Mouse (Mus musculus) left cerebral cortex, postnatal 25 days (tissue): ENCODE measurements at regions not wholly inside any gene's neighbourhood (a gene's known extent, or its start where the extent isn't known, plus 50 kb on each side); places are given as distances from the start of the nearest gene placed in this dataset.
"Not testable (repeated sequence)": the region's sequence is repeated elsewhere in the genome, so short reads cannot be mapped to it uniquely, and the experiment has no call there.

Source experiments
- DNase-seq, 2 experiments: peaks; one replicate each; pipeline ENCODE4 v3.0.0; 2022; ENCODE audit warnings: low spot score in 2 of 2, mixed read lengths in 1 of 2
- intact Hi-C: fragments of 180-260 bp; cut with DNase I; formaldehyde crosslinking; loops from one replicate; pipeline ENCODE4 v1.15.1; 2025

DNA sequence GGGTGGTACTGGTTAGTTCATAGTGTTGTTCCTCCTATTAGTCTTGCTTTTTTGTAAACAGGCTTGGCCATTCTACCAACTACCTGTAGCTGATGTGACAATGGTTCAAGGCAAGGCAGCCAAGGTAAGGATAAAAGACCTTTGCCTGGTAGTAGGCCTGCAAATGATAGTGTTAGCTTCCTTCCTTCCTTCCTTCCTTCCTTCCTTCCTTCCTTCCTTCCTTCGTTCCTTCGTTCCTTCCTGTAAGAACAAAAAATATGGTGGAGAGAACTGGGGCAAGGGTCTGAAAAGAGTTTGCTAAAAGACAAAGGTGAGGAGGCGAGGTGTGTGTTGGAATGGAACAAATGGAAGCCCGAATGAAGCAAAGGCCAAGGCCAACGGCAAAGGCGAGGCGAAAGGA lies 84.8 kb upstream of the Ezh2 start:
- intact Hi-C loops, DNase-seq: not testable (repeated sequence)

DNA sequence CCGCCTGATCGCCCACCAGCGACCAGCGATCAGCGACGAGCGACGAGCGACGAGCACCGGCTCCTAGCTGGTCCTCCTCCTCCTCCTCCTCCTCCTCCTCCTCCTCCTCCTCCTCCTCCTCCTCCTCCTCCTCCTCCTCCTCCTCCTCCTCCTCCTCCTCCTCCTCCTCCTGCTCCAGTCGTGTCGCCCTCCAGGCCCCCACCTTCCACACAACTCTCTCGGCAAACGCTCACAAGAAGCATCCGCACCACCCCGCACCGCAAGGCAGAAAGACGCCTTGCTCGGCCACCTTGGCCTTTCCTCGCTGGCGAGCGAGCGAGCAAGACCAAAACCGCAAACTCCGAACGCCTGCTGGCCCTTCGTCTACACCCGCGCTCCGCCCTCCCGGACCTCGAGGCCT lies 77.6 kb upstream of the Ezh2 start:
- intact Hi-C loops: not testable (repeated sequence)

DNA sequence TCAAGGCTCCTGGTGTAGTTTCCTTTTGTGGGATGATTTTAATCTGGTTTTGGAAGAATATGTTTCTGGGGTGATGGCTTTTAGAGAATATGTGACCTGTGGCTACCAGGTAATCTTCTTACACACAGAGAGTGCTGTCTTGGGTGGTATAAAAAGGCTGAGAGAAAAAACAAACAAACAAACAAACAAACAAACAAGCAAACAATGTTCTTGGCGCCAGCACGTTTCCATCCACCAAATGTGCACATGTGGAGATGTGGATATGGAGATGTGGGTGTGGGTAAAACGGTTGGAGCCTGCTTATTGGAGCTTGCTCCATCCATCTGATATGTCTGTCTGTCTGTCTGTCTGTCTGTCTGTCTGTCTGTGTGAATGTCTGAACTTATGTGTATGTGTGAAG lies 57.7 kb upstream of the Ezh2 start:
- intact Hi-C loops: loop anchor here (5.0 kb wide), 3 partner anchors 196 to 336 kb away; no protein-coding TSS in a partner anchor
- peak; percentile 65 to 72 for DNase-seq

More for the DNA sequence above, 77.6 kb upstream of the Ezh2 start:
- peak; percentile 11 to 35 for DNase-seq

DNA sequence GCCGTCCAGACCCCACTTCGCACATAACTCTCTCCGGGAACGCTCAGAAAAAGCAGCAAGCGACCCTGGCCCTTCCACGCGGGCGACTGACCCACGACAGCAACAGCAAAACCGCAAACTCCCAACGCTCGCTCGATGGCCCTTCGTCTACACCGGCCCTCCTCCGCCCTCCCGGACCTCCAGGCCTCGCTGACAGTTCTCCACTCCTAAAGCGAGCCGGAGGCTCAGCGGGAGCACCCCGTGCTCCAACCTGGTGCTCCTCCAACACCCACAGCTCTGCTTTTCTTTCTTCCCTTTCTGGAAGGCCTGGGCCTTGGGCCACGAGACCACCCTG lies 56.2 kb upstream of the Ezh2 start:
- intact Hi-C loops: loop anchor here (5.0 kb wide), 3 partner anchors 194 to 334 kb away; no protein-coding TSS in a partner anchor
- not testable (repeated sequence) for DNase-seq

DNA sequence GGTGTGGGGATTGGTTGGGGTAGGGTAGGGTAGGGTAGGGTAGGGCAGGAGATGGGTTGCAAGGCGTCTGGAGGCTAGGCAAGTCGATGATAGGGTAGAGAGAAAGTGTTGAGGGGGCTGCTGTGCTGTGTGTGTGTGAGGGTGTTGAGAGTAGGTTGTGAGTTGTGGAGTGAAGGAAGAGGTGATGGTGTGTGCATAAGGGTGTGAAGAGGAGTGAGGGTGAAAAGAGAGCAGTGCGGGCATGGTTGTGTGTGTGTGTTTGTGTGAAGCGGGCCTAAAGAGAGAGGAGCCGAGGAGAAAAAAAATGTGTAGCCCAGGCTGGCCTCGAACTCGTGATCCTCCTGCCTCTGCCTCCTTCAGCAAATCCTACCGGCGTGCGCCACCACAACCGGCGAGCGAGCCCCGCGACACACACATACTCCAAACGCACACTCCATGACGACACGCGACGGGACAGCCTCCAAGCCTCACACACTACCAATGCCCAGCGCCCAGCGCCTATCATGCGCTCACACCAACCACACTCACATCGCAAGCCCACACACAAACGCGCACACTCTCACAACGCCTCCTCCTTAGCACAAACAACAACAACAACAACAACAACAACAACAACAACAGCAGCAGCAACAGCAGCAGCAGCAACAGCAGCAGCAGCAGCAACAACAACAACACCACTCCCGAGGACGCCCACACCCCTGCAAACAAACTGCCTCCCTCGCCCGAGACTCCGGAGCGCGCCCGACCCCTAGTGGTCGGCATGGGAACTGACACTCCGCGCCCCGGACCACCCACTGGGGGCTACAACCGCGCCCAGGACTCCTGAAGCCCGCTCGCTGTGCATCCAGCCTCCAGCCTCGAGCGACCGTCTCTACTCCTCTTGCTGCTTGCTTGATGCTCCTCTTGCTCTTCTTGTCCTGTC lies 55.6 kb upstream of the Ezh2 start:
- DNase-seq: peak; percentile 100
- intact Hi-C loops: loop anchor here (5.0 kb wide), 3 partner anchors 193 to 333 kb away; no protein-coding TSS in a partner anchor

DNA sequence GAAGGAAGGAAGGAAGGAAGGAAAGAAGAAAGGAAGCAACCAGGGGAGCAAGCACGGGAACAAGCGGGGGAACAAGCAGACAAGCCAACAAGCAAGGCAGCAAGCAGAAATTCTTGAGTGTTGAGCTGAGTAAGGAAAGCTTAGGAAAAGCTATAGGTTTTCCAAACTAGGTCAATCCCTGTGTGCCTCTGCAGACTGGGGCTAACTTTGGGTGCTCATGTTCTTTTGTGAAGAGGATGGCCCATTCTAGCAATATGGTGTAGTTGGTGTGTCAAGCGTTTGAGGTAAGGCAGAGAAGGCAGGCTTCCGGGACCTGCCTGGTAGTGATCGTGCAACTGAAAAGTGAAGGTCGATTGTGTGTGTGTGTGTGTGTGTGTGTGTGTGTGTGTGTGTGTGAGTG lies 54.8 kb upstream of the Ezh2 start:
- intact Hi-C loops: loop anchor here (5.0 kb wide), 3 partner anchors 193 to 333 kb away; no protein-coding TSS in a partner anchor
- peak; percentile 19 to 28 for DNase-seq

DNA sequence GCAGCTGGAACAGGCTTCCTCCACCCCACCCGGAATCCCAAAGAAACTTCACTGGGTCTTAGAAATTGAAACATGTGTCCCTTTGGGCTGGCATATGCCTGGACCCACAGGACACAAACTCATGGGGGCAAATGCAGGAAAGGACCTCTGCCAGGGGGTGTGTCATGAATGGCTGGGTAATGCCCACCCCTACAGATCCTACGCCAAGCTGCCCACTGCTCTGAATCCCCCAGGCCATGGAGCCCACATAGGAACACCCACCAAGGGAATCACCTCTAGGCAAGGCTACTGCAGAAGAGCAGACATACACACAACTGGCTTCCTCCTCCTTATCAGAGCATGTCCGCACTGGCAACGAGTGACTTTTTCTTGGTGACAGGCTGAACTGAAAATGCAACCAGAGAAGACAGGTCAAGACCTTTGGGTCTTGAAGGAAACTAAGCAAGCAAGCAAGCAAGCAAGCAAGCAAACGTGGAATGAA lies 54.4 kb upstream of the Ezh2 start:
- peak; percentile 3 to 14 for DNase-seq
- intact Hi-C loops: no loop called here

DNA sequence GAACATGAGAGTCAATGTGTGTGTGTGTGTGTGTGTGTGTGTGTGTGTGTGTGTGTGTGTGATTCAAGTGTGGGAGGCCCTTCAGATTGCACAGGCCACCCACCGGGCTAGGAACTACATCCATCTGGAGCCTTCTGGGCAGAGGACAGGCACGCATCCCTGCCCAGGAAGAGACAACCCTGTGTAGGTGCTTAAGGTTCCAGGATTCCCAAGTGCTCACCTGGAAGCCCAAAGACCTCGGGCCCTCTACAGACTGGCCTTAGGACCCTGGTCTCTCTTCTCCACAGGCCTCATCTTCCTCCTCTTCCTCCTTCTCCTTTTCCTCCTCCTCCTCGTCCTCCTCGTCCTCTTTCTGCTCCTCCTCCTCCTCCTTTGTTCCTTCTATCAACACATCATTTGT lies 53.8 kb upstream of the Ezh2 start:
- DNase-seq: no peak
- intact Hi-C loops: no loop called here

DNA sequence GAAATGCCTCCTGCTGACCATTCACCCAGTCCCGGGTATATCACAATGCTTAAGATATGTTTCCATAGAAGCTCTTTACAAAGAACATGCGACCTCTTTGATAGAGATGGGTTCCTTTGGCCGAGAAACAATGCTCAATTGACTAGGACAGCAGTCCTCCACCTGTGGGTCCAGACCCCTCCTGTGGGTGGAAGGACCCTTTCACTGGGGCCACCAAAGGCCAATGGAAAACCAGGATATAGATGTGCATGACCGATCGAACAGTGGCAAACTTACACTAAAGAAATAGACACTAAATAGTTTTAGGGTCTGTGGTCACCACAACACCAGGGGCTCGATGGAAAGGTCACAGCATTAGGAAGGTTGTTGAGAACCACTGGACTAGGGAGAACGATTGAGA lies 53.2 kb upstream of the Ezh2 start:
- peak in 1 of 2 experiments; percentile 4 for DNase-seq
- intact Hi-C loops: no loop called here

DNA sequence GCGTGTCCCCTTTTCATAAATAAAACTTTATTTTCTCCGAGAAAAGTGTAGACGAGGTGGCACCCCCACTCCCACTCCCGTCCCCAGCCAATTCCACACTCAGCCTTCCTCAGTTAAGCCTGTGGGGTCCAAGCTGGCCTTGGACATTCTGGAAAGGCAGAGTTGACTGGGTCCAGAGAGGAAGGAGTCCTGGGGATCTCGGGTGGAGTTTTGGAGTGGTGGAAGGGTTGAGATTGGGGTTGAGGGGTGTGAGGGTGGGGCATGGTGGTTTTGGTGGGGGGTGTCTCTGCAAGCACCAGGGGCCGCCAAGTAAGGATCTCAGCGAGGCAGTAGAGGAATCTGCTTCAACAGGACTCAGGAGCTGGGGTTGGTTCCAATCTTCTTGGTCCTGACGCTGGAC lies 52.7 kb upstream of the Ezh2 start:
- intact Hi-C loops: no loop called here
- DNase-seq: no peak

DNA sequence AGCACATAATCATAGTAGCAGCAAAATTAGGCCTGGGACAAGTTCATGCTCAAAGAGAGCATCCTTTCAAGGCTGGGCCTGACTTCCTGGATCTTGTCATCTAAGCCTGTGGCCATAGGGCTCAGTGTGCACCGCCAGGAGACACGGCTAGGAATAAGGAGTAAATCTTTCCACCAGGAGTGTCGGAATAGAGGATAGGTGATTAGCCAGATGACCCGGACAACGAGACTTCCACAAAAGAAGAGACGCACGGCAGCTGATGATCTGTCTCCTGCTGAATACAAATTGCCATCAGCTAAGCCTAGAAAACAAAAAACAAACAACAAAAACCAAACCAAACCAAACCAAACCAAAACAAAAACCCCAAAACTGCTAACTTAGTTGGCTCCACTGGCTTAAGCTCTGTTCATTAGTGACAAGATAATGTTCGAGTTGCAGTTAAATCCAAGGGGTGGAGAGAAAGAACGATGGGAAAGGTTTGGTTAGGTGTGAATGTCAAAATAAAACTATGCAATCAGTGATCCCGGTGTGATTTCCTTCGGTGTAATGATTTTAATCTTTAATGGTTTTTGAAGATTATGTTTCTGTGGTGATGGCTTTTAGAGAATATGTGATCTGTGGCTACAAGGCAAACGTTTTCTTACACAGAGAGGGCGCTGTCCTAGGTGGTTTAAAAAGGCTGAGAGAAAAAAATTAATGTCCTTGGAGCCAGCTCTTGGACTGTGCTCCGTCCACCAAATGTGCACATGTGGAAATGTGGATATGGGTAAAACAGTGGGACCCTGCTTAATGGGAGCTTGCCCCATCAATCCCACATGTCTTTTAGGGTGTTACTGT lies 51.8 kb upstream of the Ezh2 start:
- peak; percentile 20 for DNase-seq
- intact Hi-C loops: no loop called here

DNA sequence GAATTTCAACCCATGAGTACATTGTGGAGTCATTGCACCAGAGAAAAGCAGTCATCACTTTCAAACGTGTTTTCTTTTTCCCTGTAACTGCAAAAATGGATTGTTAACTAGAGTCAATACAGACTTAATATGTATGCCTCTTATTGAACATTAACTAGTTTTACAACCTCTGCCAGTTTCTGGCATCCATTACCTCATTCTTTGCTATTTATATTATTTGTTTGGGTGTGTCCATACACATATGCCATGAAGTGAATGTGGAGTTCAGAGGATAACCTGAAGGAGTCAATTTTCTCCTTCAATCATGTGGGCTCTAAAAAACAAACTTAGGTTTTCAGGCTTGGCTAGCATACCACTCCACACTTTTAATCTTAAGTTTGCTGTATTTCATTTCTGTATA lies 50.9 kb upstream of the Ezh2 start:
- intact Hi-C loops: no loop called here

More for the DNA sequence above, 50.9 kb upstream of the Ezh2 start:
- no peak for DNase-seq
